Mouse (Mus musculus): ENCODE measurements around the gene Opn3.

The Opn3 gene

DNA sequence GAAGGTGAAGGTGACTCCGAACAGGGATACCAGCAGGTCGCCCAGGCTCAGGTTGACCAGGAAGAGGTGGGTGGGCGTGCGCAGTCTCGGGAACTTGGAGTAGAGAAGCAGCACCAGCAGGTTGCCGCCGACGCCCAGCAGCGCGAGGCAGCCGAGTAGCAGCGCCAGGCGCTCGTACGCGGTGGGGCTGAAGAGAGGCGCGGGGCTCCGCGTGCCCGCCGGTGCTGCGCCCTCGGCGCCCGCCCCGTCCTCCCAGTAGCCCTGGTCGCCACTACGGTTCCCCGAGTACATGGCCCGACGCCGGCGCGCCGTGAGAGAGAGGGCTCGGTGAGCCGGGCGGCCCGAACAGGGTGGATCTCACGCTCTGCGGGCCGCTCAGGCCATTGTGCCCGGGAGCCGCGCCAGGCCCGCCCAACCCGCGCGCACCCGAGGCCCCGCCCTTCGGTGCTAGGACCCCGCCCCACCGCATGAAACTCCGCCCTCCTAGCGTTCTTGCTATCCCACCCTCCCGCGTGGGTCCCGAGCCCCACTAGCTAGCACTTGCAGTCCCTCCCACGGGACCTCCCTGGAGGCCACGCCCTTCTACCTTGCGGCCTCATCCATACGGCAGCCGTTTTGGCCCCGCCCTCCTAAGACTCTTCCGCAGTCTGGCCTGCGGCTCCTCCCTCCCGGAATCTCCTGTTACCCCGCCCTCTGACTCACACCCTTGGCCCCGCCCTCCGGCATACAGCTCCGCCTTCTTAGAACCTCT is at the start of gene Opn3, which contains the start of gene Chml:
Gene Opn3, minus strand, starts transcription at position 531 of the 751 bp plus-strand sequence.
Gene Chml, minus strand, starts transcription at position 656 of the 751 bp plus-strand sequence.
- DNase-seq, result peak; percentile 99 to 100

DNA sequence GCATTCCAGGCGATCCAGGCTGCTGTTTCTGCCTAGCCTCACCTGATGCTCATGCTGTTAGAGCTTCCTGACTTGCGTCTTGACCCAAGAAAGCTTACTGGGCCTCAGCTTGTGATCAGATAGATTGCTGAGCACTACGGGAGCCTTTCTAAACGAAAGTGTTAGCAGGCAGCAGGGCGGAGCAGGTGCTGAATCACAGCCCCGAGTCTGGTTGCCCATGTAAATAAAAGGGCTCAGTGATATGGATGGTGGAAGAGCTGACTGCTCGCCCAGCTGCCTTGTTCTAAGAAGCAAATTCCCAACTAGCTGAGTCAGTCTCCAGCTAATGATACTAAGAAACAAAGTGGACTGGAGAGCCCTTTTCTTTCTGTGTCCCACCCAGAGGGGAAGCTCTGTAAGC is 33.2 kb upstream of the Opn3 start:
- no peak for DNase-seq

DNA sequence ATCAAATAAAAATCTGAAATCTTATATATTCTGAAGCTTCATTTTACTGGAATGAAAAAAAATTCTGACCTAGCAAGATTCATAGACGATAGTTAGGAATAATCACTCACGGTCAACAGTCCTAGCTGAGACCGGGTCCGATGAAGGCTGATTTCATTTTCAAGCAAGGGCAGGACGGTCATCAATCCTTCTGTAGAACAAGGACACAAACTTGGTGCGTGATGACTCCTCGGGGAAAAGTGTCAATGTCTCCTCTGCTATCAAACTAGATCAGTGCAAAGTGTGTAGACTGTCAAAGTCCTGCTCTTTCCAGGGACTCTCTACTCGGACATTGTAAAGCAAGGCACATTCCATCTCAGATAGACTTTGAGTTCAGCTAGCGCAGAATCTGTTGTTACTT is 24.3 kb upstream of the Opn3 start:
- DNase-seq, result no peak

DNA sequence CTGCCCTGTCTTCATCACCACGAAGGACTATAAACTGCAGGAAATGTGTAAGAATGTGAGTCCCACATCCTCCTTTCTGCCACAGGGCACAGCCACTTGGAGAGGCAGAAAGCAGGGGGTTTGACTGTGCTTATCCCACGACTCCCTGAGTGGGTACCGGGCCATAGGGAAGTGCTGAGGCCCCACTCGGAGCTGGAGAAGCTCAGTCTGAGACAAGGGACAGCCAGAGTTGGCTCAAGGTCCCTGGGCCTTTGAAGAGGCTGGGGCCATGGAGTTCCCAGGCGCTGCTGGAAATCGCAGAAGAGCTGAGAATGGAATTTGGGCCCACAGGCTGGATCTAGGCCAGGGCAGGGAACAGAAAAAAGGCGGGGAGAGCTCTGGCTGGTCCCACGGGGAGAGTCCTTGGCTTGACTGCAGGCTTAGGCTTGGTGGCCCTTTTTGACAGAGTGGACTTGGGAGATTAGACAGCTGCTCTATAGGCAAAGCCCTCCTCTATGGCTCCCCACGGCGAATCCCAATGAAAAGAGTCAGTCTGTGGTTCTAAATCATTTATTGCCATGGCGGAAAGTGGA is 19.8 kb upstream of the Opn3 start:
- DNase-seq, result peak; percentile 4 to 22

DNA sequence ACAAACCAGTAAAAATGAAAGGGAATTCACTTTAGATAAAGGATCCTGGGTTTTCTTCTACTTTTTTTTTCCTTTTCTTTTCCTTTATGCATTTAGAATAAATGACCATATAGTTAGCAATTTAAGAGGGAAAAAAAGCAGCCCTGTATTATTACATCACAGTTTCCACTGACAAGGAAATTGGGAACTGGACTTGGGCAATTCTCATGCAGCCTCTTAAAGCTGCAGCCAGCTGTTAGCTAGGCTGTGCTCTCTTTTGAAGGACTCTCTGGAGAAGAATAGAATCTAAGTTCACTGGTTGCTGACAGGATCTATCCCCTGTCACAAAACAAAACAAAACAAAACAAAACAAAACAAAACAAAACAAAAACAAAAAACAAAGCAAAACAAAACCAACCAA is 15.4 kb upstream of the Opn3 start:
- no peak for DNase-seq

DNA sequence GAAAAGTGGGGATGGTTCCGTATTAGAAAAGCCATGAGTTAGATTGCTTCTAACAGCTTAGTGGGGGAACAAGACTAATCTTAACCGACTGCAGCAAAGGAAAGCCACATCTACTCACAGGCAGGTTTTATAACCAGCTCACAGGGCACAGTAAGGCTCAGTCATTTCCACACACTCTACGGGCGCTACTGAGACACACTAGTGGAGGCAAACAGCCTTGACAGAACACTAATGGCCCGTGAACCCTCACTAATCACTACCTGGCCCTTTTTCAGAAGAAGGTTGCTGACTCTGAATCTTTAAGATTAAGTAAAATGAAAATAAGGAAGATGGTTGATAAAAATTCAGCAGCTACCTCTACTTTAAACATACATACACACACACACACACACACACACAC is 15.0 kb upstream of the Opn3 start:
- no peak for DNase-seq

DNA sequence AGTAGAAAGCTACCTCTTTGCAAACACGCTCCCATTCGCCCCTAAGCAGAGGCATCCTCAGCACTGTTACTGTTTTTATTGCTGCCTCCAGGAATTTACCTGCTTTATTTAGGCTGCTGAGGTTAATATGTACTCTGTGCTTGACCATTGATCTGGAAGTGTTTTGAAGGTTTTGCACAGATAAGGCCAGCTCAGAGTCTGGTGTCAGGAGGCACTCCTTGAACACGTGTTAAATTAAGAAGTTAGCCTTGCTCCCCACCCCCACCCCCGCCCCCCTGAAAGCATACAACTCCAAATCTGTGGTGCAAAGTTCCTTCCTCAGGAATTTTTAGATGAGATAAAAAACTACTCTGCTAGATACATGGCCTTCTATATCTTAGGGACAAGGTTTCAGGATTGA is 8.6 kb upstream of the Opn3 start:
- DNase-seq, result no peak

DNA sequence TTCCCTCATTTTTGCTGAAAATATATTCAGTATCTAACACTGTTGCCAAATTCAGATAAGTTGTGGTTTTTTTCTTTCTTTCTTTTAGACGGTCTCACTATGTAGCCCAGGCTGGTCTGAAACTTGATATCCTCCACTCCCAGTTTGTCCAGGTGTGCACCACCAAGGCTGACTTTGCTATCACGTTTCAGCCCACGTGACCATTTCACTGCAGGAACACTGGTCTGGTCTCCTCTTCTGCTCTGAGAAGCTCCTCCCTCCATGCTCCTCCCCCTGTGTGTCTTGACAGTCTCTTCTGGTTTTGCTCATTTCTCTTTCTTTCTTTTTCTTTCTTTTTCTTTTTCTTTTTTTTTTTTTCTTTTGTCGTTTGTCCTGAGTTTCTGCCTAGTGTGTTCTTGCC is 7.2 kb upstream of the Opn3 start:
- no peak for DNase-seq

DNA sequence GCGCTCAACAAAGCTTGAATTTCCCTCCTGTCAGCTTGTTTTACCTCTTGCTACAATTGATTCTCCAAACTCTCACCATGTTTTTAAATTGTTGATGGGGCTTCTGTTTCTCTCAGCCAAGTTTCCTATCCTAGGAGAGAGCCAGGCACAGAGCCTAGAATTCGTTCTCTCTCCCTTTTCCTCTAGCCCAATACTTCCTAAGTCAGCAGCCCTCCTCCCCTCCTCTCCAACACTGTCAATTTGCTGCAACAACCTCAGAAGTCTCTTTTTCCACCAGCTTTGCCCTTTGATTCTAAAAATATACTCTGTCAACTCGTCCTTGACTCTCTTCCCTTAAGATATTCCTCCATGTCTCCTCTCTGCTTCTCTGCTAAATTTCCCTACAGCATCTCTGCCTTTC is 6.8 kb upstream of the Opn3 start:
- no peak for DNase-seq

DNA sequence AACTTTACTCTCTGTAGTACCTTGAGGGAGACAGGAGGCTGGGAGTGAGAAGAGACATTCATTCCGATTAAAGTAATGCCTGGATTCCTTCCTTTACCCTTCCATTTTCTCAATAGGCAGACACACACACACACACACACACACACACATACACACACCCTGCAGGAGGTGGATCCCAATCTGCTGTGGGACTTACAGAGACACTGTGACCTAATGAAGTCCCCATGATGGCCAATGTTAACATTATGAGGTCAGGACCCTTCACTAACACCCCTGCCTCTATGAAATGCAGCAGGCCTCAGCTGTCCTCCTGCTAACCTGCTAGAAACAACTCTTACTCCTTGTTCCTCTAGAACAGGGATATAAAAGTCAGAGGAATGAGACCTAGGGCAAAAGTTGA is 5.7 kb upstream of the Opn3 start, which contains the start of gene Wdr64:
Gene Wdr64, plus strand, starts transcription at position 301 of the 400 bp plus-strand sequence.
- DNase-seq, result no peak

DNA sequence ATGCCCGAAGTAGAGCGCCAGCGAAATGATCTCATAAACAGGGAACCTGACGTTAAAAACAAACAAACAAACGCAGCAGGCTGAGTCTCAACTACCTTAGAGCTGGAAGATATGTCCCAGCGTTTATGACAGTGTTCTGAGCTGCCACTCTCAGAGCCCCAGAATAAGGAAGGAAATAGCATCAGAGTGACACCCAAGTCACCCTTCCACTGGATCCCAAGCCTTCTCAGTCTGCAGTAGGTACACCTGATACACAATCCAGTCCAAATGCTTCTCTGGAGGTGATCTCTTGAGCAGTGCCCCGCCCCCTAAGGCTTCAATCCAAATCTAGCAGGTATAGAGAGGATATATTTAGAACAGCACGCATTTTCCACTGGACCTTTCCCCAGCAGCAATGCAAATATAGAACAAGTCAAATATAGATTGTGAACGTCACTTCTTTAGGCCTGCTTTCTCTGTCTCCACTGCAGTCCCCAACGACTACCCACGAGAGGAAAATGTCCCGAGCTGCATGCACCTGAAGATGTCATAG is 919 bp upstream of the Opn3 start:
- peak; percentile 42 to 44 for DNase-seq

DNA sequence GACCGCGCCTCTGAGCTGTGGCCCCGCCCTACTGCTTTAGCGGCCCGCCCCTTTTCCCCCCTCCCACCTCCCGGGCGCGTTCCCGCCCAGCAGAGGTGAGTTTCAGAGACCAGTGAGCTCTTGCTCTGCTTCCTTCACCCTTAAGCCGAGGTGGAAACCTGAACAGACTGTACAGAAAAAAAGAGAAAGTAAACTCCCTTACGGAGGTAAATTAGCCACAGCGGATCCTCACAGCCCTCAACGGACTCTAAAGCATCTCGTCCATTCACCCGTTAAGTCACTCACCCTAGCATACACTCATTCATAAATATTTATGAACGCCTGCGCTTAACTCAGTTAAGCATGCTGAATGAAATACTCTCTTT is 403 bp upstream of the Opn3 start:
- no peak for DNase-seq

DNA sequence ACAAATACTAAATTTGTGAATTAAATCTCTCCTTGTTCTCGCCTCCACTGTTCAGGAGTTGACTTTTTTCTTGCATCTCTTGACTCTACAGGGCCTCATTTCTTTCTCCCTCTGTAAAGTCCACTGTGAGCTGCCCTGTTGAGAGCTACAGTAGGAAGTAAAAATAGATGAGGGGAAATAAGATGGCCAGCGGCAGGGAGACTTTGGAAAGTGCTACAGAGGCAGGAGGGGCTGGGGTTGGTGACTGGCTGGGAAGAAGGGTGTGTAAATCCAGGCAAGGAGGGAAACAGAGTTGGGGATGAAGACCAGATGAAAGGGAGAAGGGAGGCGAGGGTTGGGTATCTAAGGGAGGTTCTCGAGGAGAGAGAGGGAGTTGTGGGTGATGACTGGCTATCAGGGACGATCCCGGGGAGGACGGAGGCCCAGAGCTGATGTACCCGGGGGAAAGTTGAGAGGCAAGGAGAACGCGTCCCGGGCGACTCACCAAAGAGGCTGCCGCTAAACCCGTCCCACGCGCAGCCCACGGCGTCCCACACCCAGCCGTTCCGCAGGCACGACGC is 810 bp downstream of the Opn3 start:
- DNase-seq, result no peak

DNA sequence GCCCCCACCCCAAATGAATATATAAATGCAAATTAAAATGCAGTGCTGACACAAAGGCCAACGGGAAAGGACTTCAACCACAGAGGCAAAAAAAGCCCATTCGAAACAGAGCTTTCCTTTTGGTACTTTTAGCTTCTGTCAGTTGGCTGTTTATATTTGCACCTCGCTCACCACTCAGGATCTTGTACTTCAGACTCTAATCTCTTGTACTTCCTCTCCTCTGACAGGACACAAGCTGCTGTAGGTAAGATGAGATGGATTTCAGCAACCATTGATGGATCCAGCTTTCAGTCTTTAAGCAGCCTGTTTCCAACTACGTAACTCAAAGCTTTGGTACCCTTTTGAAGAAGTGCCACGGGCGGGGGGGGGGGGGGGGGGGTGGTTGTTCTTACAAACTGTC is 11.6 kb downstream of the Opn3 start:
- no peak for DNase-seq

DNA sequence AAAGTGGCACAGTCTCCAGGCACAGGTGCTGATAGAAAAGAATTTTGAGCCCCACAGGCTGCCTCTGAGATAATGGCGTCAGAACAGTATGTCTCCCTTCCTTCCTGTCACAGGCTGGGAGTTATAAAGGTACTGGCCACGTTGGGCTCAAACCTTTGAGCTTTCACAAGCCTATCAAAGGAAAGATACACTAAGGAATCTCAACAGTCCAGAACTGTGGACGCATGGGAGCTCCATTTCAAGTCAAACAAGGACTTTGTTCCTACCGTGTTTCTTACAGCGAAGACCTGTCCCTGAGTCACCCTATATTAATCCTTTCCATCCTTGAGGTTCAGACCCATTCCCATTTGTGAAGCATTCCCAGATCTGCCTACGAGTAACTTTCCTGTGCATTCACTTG is 15.1 kb downstream of the Opn3 start:
- no peak for DNase-seq

DNA sequence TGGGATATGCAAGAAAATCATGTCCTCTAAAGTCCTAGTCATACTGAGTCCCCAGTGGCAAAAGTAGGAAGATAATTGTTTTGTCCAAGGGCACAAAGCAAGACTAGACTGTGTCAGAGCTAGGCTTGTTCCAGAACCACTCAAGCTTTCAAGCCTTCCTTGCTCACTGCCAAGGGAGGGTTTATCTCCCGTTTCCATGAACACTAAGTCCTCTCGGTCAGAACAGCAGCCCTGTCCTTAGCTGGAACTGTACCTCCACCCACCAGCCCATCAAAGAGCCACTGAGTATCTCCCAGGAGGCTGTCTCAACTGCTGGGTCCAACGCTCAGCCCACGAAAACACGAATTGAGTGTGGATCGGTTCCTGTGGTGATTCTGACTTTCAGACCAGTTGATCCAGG is 17.5 kb downstream of the Opn3 start:
- DNase-seq, result no peak

DNA sequence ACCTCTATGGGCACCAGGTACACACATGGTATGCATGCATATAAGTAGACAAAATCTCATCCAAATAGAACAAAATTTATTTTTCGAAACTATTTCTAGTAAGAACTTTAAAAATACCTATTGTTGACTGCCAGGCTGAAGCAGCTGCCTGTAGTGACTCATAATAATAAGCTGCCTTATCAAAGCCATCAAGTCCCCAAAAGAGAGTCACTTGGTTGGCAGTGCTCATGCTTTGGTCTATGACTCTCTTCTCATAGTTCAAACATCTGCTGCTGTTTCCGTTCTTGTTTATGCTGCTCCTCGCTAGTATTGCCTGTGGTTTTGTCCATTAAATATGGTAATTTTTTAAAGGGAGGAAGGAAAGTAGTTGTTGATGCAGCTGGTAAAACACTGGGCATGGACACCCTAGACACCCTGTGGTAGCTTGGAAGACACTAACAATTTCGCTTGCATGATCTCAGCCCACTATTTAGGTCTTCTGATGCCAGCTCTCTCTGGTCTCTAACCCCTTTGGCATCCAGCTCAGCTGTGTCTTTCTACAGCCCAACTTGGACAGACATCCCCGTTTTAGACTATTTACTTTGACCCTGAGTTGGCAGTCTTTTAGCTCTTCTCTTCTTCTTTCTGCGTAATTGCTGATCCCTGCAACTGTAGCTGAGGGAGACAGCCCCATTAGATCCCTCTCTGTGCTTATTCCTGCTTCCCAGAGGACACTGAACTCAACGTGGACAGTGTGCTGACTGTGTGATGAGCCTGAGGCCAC is 18.8 kb downstream of the Opn3 start:
- DNase-seq, result no peak

DNA sequence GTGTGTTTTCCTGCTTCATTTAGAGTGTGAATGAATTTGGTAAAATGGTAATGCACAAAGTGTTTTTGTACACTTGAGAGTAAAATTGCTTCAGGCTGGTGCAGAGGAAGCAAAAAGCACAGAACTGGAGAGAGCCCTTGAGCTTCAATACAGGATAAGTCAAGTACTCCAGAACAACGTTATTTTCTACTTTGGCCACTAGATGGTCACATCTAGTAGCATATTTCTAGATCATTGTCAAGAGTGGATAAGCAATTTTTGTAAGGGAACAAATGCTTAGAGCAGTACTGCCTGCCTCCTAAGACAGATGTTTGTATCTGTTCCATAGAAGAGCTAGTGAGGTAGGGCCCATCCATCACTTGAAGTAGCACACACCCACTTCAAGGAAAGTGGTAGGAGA is 20.9 kb downstream of the Opn3 start:
- DNase-seq, result no peak

DNA sequence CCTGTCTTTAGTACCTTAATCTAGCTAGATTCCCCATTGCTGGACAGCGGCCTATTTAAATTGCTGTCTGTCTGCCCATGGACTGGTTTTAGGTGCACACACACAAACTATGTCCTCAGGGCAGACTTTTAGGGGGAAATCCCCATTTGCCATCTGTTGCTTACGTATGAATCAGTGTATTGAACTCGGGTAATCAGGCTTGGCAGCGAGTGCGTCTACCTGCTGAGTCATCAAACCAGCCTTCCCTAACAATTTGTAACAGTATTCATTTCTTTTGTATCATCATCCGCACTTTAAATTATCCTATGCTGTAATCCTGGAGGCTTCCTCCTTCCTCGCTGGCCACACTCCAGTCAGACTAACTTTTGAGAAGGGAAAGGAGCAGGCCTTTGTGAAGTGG is 22.5 kb downstream of the Opn3 start:
- DNase-seq, result no peak

DNA sequence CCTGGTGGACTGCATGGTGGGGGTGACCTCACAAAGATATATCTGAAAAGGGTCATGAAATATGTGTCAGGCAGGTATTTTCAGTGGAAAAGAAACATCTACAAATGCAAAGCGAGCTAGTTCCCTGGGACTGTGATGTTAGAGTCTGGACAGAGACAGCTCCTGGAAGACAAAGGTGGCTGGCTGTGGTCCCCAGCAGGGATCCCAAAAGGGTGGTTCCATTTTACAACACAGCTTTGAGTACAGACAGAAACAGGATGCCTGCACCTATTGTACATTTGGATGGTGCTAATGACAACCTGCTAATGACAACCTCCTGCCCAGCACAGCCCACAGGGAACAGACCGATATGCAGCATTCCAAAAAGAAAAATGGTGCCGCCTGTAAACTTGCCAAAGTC is 23.1 kb downstream of the Opn3 start:
- DNase-seq, result no peak

DNA sequence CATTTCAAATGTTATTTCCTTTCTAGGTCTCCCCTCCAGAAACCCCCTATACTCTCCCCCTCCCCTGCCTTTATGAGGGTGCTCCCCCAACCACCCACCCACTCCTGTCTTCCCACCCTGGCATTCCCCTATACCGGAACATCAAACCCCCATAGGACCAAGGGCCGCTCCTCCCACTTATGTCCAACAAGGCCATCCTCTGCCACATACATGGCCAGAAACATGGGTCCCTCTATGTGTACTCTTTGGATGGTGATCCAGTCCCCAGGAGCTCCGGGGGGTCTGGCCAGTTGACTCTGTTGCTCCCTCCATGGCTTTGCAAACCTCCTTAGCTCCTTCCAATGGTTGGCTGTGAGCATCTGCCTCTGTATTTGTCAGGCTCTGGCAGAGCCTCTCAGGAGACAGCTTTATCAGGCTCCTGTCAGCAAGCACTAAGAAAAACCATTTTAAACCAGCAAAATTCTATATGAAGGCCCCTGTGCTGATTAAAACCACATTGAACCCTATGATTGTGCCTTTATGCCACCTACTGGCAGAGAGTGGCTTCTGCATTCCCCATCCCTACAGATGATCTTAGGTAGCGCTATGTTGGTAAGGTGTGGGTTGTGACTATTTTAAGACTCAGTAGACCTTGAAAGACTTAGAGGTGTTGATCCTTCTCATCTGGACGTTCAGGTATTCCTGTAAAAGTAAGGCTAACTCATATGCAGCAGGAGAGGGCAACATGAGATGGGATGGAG is 23.7 kb downstream of the Opn3 start:
- DNase-seq, result peak; percentile 26 to 27

DNA sequence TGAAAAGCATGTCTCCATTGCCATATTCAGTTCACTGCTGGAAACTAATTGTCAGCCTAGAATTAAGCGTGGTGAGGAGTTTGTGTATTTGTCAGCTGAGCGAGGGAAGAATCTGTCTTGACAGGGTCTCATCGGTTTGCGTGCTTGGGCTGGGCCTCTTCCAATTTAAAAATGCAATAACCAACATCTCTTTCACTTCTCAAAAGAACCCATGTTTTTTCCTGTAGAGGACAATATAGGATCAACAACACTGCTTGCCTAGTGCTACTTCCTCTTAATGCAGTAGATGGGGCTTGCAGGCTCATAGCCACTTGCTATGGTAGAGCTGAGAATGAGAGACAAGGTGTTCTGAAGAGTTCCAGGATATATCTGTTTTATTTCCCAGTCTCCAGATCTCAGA is 32.7 kb downstream of the Opn3 start:
- no peak for DNase-seq

DNA sequence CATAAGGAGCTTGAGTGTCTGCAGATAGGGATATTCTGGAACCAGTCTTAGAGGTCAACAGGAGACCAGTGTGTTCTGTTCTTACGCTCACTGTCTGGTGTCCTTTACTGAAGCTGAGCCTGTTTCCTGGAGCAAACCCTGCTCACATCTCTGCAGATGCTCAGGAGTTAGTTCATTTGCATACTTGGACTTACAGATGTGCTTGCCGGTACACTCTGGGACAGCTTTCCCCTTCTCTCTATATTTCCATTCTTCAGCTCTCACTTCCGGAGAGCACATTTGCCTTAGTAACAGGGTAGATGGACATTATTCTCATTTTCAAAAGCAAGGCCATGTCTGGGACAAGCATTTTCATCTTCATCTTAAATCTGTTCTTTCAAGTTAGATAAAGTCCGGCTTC is 44.0 kb downstream of the Opn3 start:
- no peak for DNase-seq

Measured in cerebellum, postnatal 10 days (tissue).